8 mouse cellular contexts compared by ENCODE assay signal in genomic region chr2:92401091-92401561, GRCm38 (mm10). TPM values are rescaled to one million over a fixed set of nuclear protein-coding genes. Genes with fewer than 3 reads are reported as not detected.
DNase-seq lines count a peak whose midpoint lies in the region; ATAC-seq lines count a peak whose summit lies in the region.

Gene Mapk8ip1 (minus strand): TSS chr2:92401263.

- peak within 1 kb of the TSS; percentile 77 for H3K9ac ChIP-seq in kidney, embryonic 16.5 days (replicated peaks; ENCODE audit: low read length)
- H3K9ac ChIP-seq in hindbrain, embryonic 16.5 days (ENCODE audit: low read depth, low read length) = peak within 1 kb of the TSS; percentile 88
- H3K9ac ChIP-seq in liver, embryonic 13.5 days = peak within 1 kb of the TSS; percentile 39
- H3K9ac ChIP-seq in stomach, embryonic 16.5 days (ENCODE audit: low read length) = peak within 1 kb of the TSS; percentile 74

- peaks cover 12% of the 10 kb centered on the region; the same call in 1 of the 2 replicates for H3K36me3 ChIP-seq in kidney, embryonic 16.5 days (ENCODE audit: insufficient read depth, low read length)
- H3K36me3 ChIP-seq in hindbrain, embryonic 16.5 days (ENCODE audit: control insufficient read depth, insufficient read depth, low read length) = peaks cover 9% of the 10 kb centered on the region
- H3K36me3 ChIP-seq in liver, embryonic 13.5 days = peaks cover 22% of the 10 kb centered on the region
- peaks cover 7% of the 10 kb centered on the region; the same call in 1 of the 2 replicates for H3K36me3 ChIP-seq in stomach, embryonic 16.5 days (ENCODE audit: control insufficient read depth, insufficient read depth, low read length)

- H3K27me3 ChIP-seq in kidney, embryonic 16.5 days (ENCODE audit: insufficient read depth, low read length) = no peaks in the 10 kb centered on the region
- no peaks in the 10 kb centered on the region for H3K27me3 ChIP-seq in hindbrain, embryonic 16.5 days (replicated peaks; ENCODE audit: control insufficient read depth, insufficient read depth, low read length)
- H3K27me3 ChIP-seq in liver, embryonic 13.5 days = peaks cover 53% of the 10 kb centered on the region
- no peaks in the 10 kb centered on the region for H3K27me3 ChIP-seq in stomach, embryonic 16.5 days (ENCODE audit: control insufficient read depth, insufficient read depth, low read length)

- no peaks in the 10 kb centered on the region for H3K9me3 ChIP-seq in kidney, embryonic 16.5 days (ENCODE audit: low read length)
- H3K9me3 ChIP-seq in hindbrain, embryonic 16.5 days (ENCODE audit: control insufficient read depth, low read length) = no peaks in the 10 kb centered on the region
- H3K9me3 ChIP-seq in liver, embryonic 13.5 days (replicated peaks) = no peaks in the 10 kb centered on the region
- no peaks in the 10 kb centered on the region for H3K9me3 ChIP-seq in stomach, embryonic 16.5 days (replicated peaks; ENCODE audit: control insufficient read depth, low read length)

- DNase-seq in kidney, adult 11 months = no peak
- DNase-seq in adrenal gland, adult 8-10 months = no peak
- DNase-seq in embryo, embryonic 11 days = peak; percentile 86
- no peak for DNase-seq in liver, embryonic 13.5 days

- H3K4me1 ChIP-seq in kidney, embryonic 16.5 days (ENCODE audit: insufficient read depth, low read length) = peaks cover 8% of the 10 kb centered on the region
- peaks cover 32% of the 10 kb centered on the region for H3K4me1 ChIP-seq in hindbrain, embryonic 16.5 days (ENCODE audit: control insufficient read depth, insufficient read depth, low read depth, low read length)
- H3K4me1 ChIP-seq in liver, embryonic 13.5 days (replicated peaks) = peaks cover 8% of the 10 kb centered on the region
- H3K4me1 ChIP-seq in stomach, embryonic 16.5 days (ENCODE audit: control insufficient read depth, insufficient read depth, low read length) = 0 out of 2 replicates have a peak, but pooled peaks cover 3% of the 10 kb centered on the region

- H3K27ac ChIP-seq in kidney, embryonic 16.5 days (ENCODE audit: low read length) = no peak within 1 kb of the TSS
- H3K27ac ChIP-seq in hindbrain, embryonic 16.5 days (ENCODE audit: low read depth, low read length) = peak within 1 kb of the TSS; percentile 87
- H3K27ac ChIP-seq in liver, embryonic 13.5 days = no peak within 1 kb of the TSS
- no peak within 1 kb of the TSS for H3K27ac ChIP-seq in stomach, embryonic 16.5 days (ENCODE audit: low read length)

- 2% methylated on average over 37 of the region's 59 CpGs for WGBS in kidney, embryonic 16.5 days
- WGBS in hindbrain, embryonic 16.5 days = 4% methylated on average over 23 of the region's 59 CpGs
- WGBS in liver, embryonic 13.5 days (ENCODE audit: insufficient replicate concordance) = 6% methylated on average over 20 of the region's 59 CpGs
- 1% methylated on average over 59 of the region's 59 CpGs for whole genome bisulfite sequencing in stomach, embryonic 16.5 days

- ATAC-seq in kidney, embryonic 16.5 days (ENCODE audit: low FRiP score, low TSS enrichment) = peak; percentile 84
- ATAC-seq in hindbrain, embryonic 16.5 days = peak; percentile 71
- ATAC-seq in liver, embryonic 13.5 days (ENCODE audit: low read depth) = no peak
- ATAC-seq in stomach, embryonic 16.5 days (ENCODE audit: insufficient read depth, low FRiP score) = peak; percentile 78; the same call in 1 of the 2 replicates
- no peak for ATAC-seq in erythroid progenitor cell, adult 5-6 weeks (replicated peaks; ENCODE audit: low FRiP score, poor library complexity, severe bottlenecking)

- H3K4me2 ChIP-seq in kidney, embryonic 16.5 days (replicated peaks; ENCODE audit: low read depth, low read length) = peak within 1 kb of the TSS; percentile 91
- H3K4me2 ChIP-seq in hindbrain, embryonic 16.5 days (ENCODE audit: low read length) = peak within 1 kb of the TSS; percentile 76
- peak within 1 kb of the TSS; percentile 71 for H3K4me2 ChIP-seq in liver, embryonic 13.5 days
- H3K4me2 ChIP-seq in stomach, embryonic 16.5 days (ENCODE audit: low read depth, low read length) = peak within 1 kb of the TSS; percentile 95

- peak within 1 kb of the TSS; percentile 58 for H3K4me3 ChIP-seq in kidney, embryonic 16.5 days (ENCODE audit: low read length)
- peak within 1 kb of the TSS; percentile 79 for H3K4me3 ChIP-seq in hindbrain, embryonic 16.5 days (ENCODE audit: low read length)
- peak within 1 kb of the TSS; percentile 59 for H3K4me3 ChIP-seq in liver, embryonic 13.5 days (replicated peaks)
- peak within 1 kb of the TSS; percentile 59 for H3K4me3 ChIP-seq in stomach, embryonic 16.5 days (replicated peaks; ENCODE audit: low read length)

RNA-seq across cellular contexts. Expression of gene Mapk8ip1, which starts in this region (rescaled TPM):
- polyA plus RNA-seq in kidney, embryonic 16.5 days (2015; fragmentation: Nextera tagmentation; extraction: Ambion mirVana) = 28.9 and 30.4 TPM in 2 replicates
- total RNA-seq in adrenal gland, adult 8-10 months (2022) = 10 to 100 TPM; 34.6 to 43.3 (median 38.7) TPM
- 112 and 130 TPM in 2 replicates for polyA plus RNA-seq in hindbrain, embryonic 16.5 days (2015; fragmentation: Nextera tagmentation; extraction: Ambion mirVana)
- polyA plus RNA-seq in liver, embryonic 13.5 days (2015; fragmentation: Nextera tagmentation; extraction: Ambion mirVana) = 1.7 and 1.9 TPM in 2 replicates
- 12.5 and 14.9 TPM in 2 replicates for polyA plus RNA-seq in stomach, embryonic 16.5 days (2015; fragmentation: Nextera tagmentation; extraction: Ambion mirVana)
- not detected in 2 replicates for total RNA-seq in erythroid progenitor cell, adult 5-6 weeks (2015; ENCODE audit: low replicate concordance)
- total RNA-seq in erythroid progenitor cell, adult 5-6 weeks (2017; ENCODE audit: low replicate concordance) = 0.13 TPM in 1 of 2 replicates, not detected in the other

Comparison
In these comparisons a context has a peak if more than half of its experiments do, and no peak if none do; other contexts are left out.
1. RNA of gene Mapk8ip1 (total RNA-seq): 34.6 to 43.3 TPM in adrenal gland, adult 8-10 months; 0.13 TPM in erythroid progenitor cell, adult 5-6 weeks; every median in the first group is over 10 times any median in the second.
2. ATAC-seq: peak in kidney, embryonic 16.5 days (single experiment), hindbrain, embryonic 16.5 days (single experiment) and stomach, embryonic 16.5 days (single experiment); none in liver, embryonic 13.5 days (single experiment) and erythroid progenitor cell, adult 5-6 weeks (single experiment).
3. Peak in every context shown above with its lines, with median percentiles within 50 percentile points of each other: H3K4me2 ChIP-seq, H3K4me3 ChIP-seq and H3K9ac ChIP-seq.